Mouse (Mus musculus): ENCODE data around the gene Ermap. TPM values are rescaled to one million over a fixed set of nuclear protein-coding genes. Genes with fewer than 3 reads are reported as not detected.
A peak's percentile ranks its signal among the peaks of the same experiment; 100 is the strongest.

The Ermap gene
- polyA plus RNA-seq, 1 experiment from 2014 or later, result 4.7 TPM

DNA sequence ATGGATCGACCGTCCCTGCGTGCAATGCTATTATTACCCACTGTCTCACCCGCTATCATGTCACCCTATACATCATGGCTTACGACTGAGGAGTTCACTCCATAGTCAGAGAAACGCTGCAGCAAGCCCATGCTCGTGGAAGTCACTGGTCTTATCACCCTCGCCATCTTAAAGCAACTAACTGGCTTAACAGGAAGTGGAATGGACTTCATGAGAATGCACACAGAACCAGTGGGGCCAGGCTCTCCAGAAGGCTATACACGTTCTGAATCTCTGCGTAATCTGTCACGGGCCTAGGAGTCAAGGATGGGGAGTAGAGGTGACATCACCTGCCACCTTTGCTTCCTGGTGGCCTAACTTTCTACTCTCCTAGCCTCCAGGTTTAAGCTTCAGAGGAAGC, 41.1 kb downstream of the Ermap start:
- 79% methylated on average over 11 of the region's 11 CpGs for WGBS
- Histone ChIP-seq H3K27me3 (replicated peaks; ENCODE audit: control insufficient read depth, insufficient read depth, low read length) (no peaks in the 10 kb centered on the region), H3K4me1 (ENCODE audit: control insufficient read depth, insufficient read depth, low read length) (no peaks in the 10 kb centered on the region), H3K4me2 (ENCODE audit: low read depth, low read length) (no peak overlapping the region), H3K9me3 (ENCODE audit: control insufficient read depth, low read length) (no peaks in the 10 kb centered on the region), H3K36me3 (ENCODE audit: control insufficient read depth, insufficient read depth, low read length) (no peaks in the 10 kb centered on the region), H3K4me3 (ENCODE audit: low read length) (no peak overlapping the region), H3K27ac (ENCODE audit: low read length) (no peak overlapping the region), H3K9ac (ENCODE audit: low read depth, low read length) (no peak overlapping the region)
- ATAC-seq, result no peak

- Histone ChIP-seq H3K27ac (ENCODE audit: low read length) (no peak overlapping the region), H3K4me3 (ENCODE audit: low read length) (no peak overlapping the region)
- peak; percentile 55 for ATAC-seq
Measured at GRCm38 (mm10) chr4:119147347-119147746, 42.5 kb downstream of the Ermap start.

GRCm38 (mm10) chr4:119146816-119147215, 43.0 kb downstream of the Ermap start:
- 89% methylated on average over 7 of the region's 7 CpGs for WGBS
- Histone ChIP-seq H3K36me3 (ENCODE audit: control insufficient read depth, insufficient read depth, low read length) (no peaks in the 10 kb centered on the region), H3K4me1 (ENCODE audit: control insufficient read depth, insufficient read depth, low read length) (no peaks in the 10 kb centered on the region)

More at GRCm38 (mm10) chr4:119147347-119147746, 42.5 kb downstream of the Ermap start:
- Histone ChIP-seq H3K9me3 (ENCODE audit: control insufficient read depth, low read length) (no peaks in the 10 kb centered on the region), H3K4me2 (ENCODE audit: low read depth, low read length) (no peak overlapping the region), H3K9ac (ENCODE audit: low read depth, low read length) (no peak overlapping the region), H3K27me3 (replicated peaks; ENCODE audit: control insufficient read depth, insufficient read depth, low read length) (no peaks in the 10 kb centered on the region), H3K36me3 (ENCODE audit: control insufficient read depth, insufficient read depth, low read length) (no peaks in the 10 kb centered on the region), H3K4me1 (ENCODE audit: control insufficient read depth, insufficient read depth, low read length) (no peaks in the 10 kb centered on the region)
- WGBS, result 55% methylated on average over 5 of the region's 5 CpGs

GRCm38 (mm10) chr4:119142230-119142871, 47.5 kb downstream of the Ermap start:
- Histone ChIP-seq H3K36me3 (ENCODE audit: control insufficient read depth, insufficient read depth, low read length) (no peaks in the 10 kb centered on the region), H3K4me2 (ENCODE audit: low read depth, low read length) (peak overlapping the region; percentile 26; the same call in 1 of the 2 replicates), H3K27me3 (replicated peaks; ENCODE audit: control insufficient read depth, insufficient read depth, low read length) (no peaks in the 10 kb centered on the region), H3K4me3 (ENCODE audit: low read length) (peak overlapping the region; percentile 13; the same call in 1 of the 2 replicates), H3K27ac (ENCODE audit: low read length) (no peak overlapping the region), H3K4me1 (ENCODE audit: control insufficient read depth, insufficient read depth, low read length) (peaks cover 5% of the 10 kb centered on the region; the same call in 1 of the 2 replicates), H3K9ac (ENCODE audit: low read depth, low read length) (no peak overlapping the region), H3K9me3 (ENCODE audit: control insufficient read depth, low read length) (no peaks in the 10 kb centered on the region)
- peak; percentile 51 for ATAC-seq
- 29% methylated on average over 24 of the region's 24 CpGs for WGBS

More at GRCm38 (mm10) chr4:119146816-119147215, 43.0 kb downstream of the Ermap start:
- H3K27ac ChIP-seq (ENCODE audit: low read length), result no peak overlapping the region
- ATAC-seq, result no peak
- no peak overlapping the region for H3K4me2 ChIP-seq (ENCODE audit: low read depth, low read length)
- no peaks in the 10 kb centered on the region for H3K27me3 ChIP-seq (replicated peaks; ENCODE audit: control insufficient read depth, insufficient read depth, low read length)
- H3K9me3 ChIP-seq (ENCODE audit: control insufficient read depth, low read length), result no peaks in the 10 kb centered on the region
- H3K4me3 ChIP-seq (ENCODE audit: low read length), result no peak overlapping the region
- H3K9ac ChIP-seq (ENCODE audit: low read depth, low read length), result no peak overlapping the region

DNA sequence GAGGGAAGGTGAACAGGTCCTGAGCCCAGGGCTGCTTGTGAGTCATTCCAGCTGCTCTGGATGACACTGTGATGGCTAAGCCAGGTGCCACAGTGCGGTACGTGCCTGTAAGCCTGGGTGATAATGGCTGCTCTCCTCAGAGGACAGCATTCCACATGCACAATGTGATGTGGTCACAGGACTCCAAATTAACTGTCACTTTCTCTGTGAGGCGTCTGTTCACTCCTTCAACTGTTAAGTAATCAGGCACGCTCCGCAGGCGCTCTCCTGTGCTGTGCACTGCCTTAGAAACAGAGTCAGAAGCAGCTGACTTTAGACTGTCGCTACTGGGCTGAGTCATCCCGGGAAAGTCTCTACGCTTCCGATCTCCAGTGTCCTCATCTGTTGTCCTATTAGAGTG, 48.6 kb downstream of the Ermap start:
- Histone ChIP-seq H3K9ac (ENCODE audit: low read depth, low read length) (no peak overlapping the region), H3K36me3 (ENCODE audit: control insufficient read depth, insufficient read depth, low read length) (peaks cover 7% of the 10 kb centered on the region), H3K4me3 (ENCODE audit: low read length) (no peak overlapping the region), H3K4me1 (ENCODE audit: control insufficient read depth, insufficient read depth, low read length) (peaks cover 9% of the 10 kb centered on the region; the same call in 1 of the 2 replicates), H3K27ac (ENCODE audit: low read length) (no peak overlapping the region), H3K4me2 (ENCODE audit: low read depth, low read length) (no peak overlapping the region), H3K27me3 (replicated peaks; ENCODE audit: control insufficient read depth, insufficient read depth, low read length) (no peaks in the 10 kb centered on the region), H3K9me3 (ENCODE audit: control insufficient read depth, low read length) (no peaks in the 10 kb centered on the region)
- 62% methylated on average over 10 of the region's 10 CpGs for WGBS
- ATAC-seq, result no peak

DNA sequence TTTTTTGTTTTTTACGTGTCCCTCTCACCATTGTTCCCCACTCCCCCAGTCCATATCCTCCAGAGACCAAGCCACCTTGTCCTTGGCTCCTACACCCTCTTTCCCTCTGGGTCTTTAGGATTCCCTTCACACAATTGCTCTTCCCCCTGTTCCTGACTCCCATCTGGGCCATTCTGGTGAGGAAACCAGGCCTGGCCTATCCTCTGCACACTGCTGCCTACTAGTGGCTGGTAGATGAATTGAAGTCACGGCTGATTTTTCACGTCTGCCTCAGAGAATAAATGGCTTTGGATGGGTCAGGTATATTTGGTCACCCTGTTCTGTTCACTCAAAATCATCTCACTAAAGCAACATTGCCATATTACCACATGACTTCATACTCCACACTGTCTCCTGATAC, 49.7 kb downstream of the Ermap start:
- Histone ChIP-seq H3K9ac (ENCODE audit: low read depth, low read length) (no peak overlapping the region), H3K4me3 (ENCODE audit: low read length) (no peak overlapping the region), H3K27me3 (replicated peaks; ENCODE audit: control insufficient read depth, insufficient read depth, low read length) (no peaks in the 10 kb centered on the region), H3K4me1 (ENCODE audit: control insufficient read depth, insufficient read depth, low read length) (peaks cover 9% of the 10 kb centered on the region; the same call in 1 of the 2 replicates), H3K4me2 (ENCODE audit: low read depth, low read length) (no peak overlapping the region), H3K9me3 (ENCODE audit: control insufficient read depth, low read length) (no peaks in the 10 kb centered on the region), H3K36me3 (ENCODE audit: control insufficient read depth, insufficient read depth, low read length) (peaks cover 18% of the 10 kb centered on the region), H3K27ac (ENCODE audit: low read length) (no peak overlapping the region)
- ATAC-seq, result no peak
- WGBS, result 55% methylated on average over 3 of the region's 3 CpGs

DNA sequence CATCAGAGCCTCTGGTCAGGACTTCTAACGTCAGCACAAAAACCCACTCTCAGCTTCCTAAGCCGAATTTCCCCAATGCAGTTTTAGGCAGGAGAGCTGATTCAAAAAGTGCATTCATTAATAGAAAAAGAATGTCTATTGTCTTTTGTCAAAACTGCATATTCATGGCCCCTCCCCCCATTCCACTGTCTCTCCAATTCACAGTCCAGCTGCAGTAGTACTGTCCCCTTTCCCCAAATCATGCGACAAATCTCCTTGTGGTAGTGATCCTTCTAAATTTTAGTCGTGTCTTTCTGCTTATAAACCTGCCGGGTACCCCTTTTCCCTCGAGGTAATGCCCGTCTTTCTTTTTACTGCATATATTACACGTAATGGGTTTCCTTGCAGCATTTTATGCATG, 51.0 kb downstream of the Ermap start:
- H3K27ac ChIP-seq (ENCODE audit: low read length), result no peak overlapping the region
- 0 out of 2 replicates have a peak overlapping the region, but pooled peaks have one; percentile 35 for H3K4me2 ChIP-seq (ENCODE audit: low read depth, low read length)
- no peaks in the 10 kb centered on the region for H3K9me3 ChIP-seq (ENCODE audit: control insufficient read depth, low read length)
- WGBS, result 66% methylated on average over 8 of the region's 8 CpGs
- peaks cover 30% of the 10 kb centered on the region for H3K36me3 ChIP-seq (ENCODE audit: control insufficient read depth, insufficient read depth, low read length)
- ATAC-seq, result no peak
- H3K27me3 ChIP-seq (replicated peaks; ENCODE audit: control insufficient read depth, insufficient read depth, low read length), result no peaks in the 10 kb centered on the region
- H3K9ac ChIP-seq (ENCODE audit: low read depth, low read length), result no peak overlapping the region
- H3K4me3 ChIP-seq (ENCODE audit: low read length), result no peak overlapping the region
- peaks cover 9% of the 10 kb centered on the region; the same call in 1 of the 2 replicates for H3K4me1 ChIP-seq (ENCODE audit: control insufficient read depth, insufficient read depth, low read length)

- no peak overlapping the region for H3K27ac ChIP-seq (ENCODE audit: low read length)
- H3K9me3 ChIP-seq (ENCODE audit: control insufficient read depth, low read length), result no peaks in the 10 kb centered on the region
- H3K4me1 ChIP-seq (ENCODE audit: control insufficient read depth, insufficient read depth, low read length), result peaks cover 9% of the 10 kb centered on the region; the same call in 1 of the 2 replicates
- no peaks in the 10 kb centered on the region for H3K27me3 ChIP-seq (replicated peaks; ENCODE audit: control insufficient read depth, insufficient read depth, low read length)
- peak overlapping the region; percentile 33; the same call in 1 of the 2 replicates for H3K9ac ChIP-seq (ENCODE audit: low read depth, low read length)
- peak overlapping the region; percentile 42; the same call in 1 of the 2 replicates for H3K4me2 ChIP-seq (ENCODE audit: low read depth, low read length)
- ATAC-seq, result peak; percentile 86
- H3K4me3 ChIP-seq (ENCODE audit: low read length), result peak overlapping the region; percentile 11; the same call in 1 of the 2 replicates
- WGBS, result 15% methylated on average over 18 of the region's 18 CpGs
- peaks cover 32% of the 10 kb centered on the region for H3K36me3 ChIP-seq (ENCODE audit: control insufficient read depth, insufficient read depth, low read length)
Measured at GRCm38 (mm10) chr4:119138171-119138570, 51.6 kb downstream of the Ermap start.

DNA sequence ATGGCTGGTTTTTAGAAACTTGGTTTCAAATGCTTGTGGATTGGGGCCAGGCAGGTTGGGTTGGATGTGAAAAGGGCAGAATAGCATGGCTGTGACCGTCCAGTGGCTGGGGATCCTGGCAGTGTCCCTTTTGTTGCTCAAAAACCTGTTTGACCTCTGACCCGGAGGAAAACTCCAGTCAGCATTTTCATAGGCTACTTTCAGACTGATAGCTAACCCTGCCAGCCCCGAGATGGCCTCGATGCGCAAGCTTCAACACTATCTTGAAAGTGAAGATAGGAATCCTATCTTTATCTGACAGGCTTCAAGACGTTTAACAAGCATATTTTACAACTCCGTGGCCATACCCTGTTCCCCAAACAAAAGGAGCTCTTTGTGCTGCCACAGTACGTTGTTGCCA, 52.5 kb downstream of the Ermap start:
- no peaks in the 10 kb centered on the region for H3K27me3 ChIP-seq (replicated peaks; ENCODE audit: control insufficient read depth, insufficient read depth, low read length)
- ATAC-seq, result no peak
- no peak overlapping the region; the same call in 1 of the 2 replicates for H3K27ac ChIP-seq (ENCODE audit: low read length)
- no peak overlapping the region for H3K9ac ChIP-seq (ENCODE audit: low read depth, low read length)
- peaks cover 9% of the 10 kb centered on the region; the same call in 1 of the 2 replicates for H3K4me1 ChIP-seq (ENCODE audit: control insufficient read depth, insufficient read depth, low read length)
- H3K4me3 ChIP-seq (ENCODE audit: low read length), result no peak overlapping the region
- no peaks in the 10 kb centered on the region for H3K9me3 ChIP-seq (ENCODE audit: control insufficient read depth, low read length)
- 59% methylated on average over 8 of the region's 8 CpGs for WGBS
- H3K36me3 ChIP-seq (ENCODE audit: control insufficient read depth, insufficient read depth, low read length), result peaks cover 40% of the 10 kb centered on the region
- H3K4me2 ChIP-seq (ENCODE audit: low read depth, low read length), result no peak overlapping the region
